8 mouse cellular contexts compared by ENCODE assay signal in genomic region chr16:39316752-39317594, GRCm38 (mm10).
DNase-seq lines count a peak whose midpoint lies in the region; ATAC-seq and TF ChIP-seq lines count a peak whose summit lies in the region.

No protein-coding gene starts in this region.

- no peaks in the 10 kb centered on the region for H3K36me3 ChIP-seq in C2C12 (ENCODE audit: control insufficient read depth, insufficient read depth)

- TF ChIP-seq CTCF in C2C12 (IDR thresholded peaks at IDR 0.05; ENCODE audit: control insufficient read depth, insufficient read depth, insufficient read length) (peak; percentile 9), Patski (IDR thresholded peaks at IDR 0.05) (peak; percentile 48)

- POLR2A ChIA-PET in Patski (lab: Charles Lee), result no interaction called here

- H3K27me3 ChIP-seq in C2C12 (ENCODE audit: control insufficient read depth, insufficient read depth, insufficient read length) (no peaks in the 10 kb centered on the region), Patski (no peaks in the 10 kb centered on the region)

- CTCF ChIA-PET in Patski (lab: Charles Lee), result no interaction called here

- no peak for DNase-seq in Patski (ENCODE audit: low read depth, low spot score)
- peak; percentile 70 to 80 for DNase-seq in cerebellum, postnatal 25 days
- peak; percentile 20 to 40 for DNase-seq in gastrocnemius, postnatal 4 days (ENCODE audit: low spot score in 2 of 2)
- DNase-seq in layer of hippocampus, adult 18-20 months (ENCODE audit: low spot score in 2 of 2), result peak; percentile 83 to 92
- DNase-seq in mesoderm, embryonic 11.5 days (ENCODE audit: low read depth, low spot score), result peak; percentile 75
- DNase-seq in right cerebral cortex, postnatal 25 days, result peak; percentile 74
- DNase-seq in T-cell, adult 2 months (ENCODE audit: low spot score), result no peak

- no peak overlapping the region for H3ac ChIP-seq in C2C12 (ENCODE audit: control insufficient read depth, insufficient read length, low read depth)

- no peak overlapping the region for H3K4me3 ChIP-seq in C2C12 (ENCODE audit: insufficient read depth, poor library complexity, severe bottlenecking)

- no peaks in the 10 kb centered on the region for H3K79me3 ChIP-seq in C2C12 (ENCODE audit: low read depth)

- H3K79me2 ChIP-seq in C2C12 (ENCODE audit: control insufficient read depth, insufficient read depth), result no peaks in the 10 kb centered on the region

- in situ Hi-C loops in Patski (cut with MboI; ENCODE audit: low pct_unique_long_range_greater_than_20kb), result no loop called here

- no peak for ATAC-seq in Patski

TF ChIP-seq in C2C12, 6 proteins besides CTCF, POLR2A, EP300 and RAD21:
- TF ChIP-seq MAX (IDR thresholded peaks at IDR 0.05) (no peak), CEBPB (IDR thresholded peaks at IDR 0.05; ENCODE audit: low read depth) (no peak)

Comparison
In these comparisons a context has a peak if more than half of its experiments do, and no peak if none do; other contexts are left out.
1. DNase-seq: peak in cerebellum, postnatal 25 days (2 of 2), gastrocnemius, postnatal 4 days (2 of 2), layer of hippocampus, adult 18-20 months (2 of 2), mesoderm, embryonic 11.5 days (single experiment) and right cerebral cortex, postnatal 25 days (single experiment); none in Patski (single experiment) and T-cell, adult 2 months (single experiment).